Mouse (Mus musculus) cerebellum, adult 8-10 months (tissue): ENCODE data around the gene Eapp.
A peak's percentile ranks its signal among the peaks of the same experiment; 100 is the strongest.
"Not testable (repeated sequence)": the region's sequence is repeated elsewhere in the genome, so short reads cannot be mapped to it uniquely, and the experiment has no call there.

Experiments
- DNase-seq: peaks from one replicate; pipeline ENCODE4 v3.0.0; 2022

Gene Eapp

DNA sequence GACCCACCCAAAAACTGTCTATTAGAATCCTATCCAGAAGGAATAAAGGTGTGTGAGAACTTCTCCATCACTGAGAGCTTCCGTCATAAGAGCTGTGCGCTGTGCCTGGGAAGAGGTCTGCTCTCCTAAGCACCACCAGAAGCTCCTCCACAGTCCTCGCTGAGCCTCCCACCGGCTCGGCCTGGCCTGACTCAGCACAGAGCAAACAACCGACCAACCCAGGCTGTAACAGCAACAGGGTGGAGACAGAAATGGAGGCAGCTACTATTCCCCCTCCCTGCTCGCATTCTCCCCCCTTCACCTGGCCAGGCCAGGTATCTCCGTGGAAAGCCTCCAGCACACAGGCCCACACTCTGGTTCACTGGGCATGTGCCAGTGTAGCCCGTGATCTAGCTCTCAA, 19.0 kb downstream of the Eapp start:
- no peak for DNase-seq

DNA sequence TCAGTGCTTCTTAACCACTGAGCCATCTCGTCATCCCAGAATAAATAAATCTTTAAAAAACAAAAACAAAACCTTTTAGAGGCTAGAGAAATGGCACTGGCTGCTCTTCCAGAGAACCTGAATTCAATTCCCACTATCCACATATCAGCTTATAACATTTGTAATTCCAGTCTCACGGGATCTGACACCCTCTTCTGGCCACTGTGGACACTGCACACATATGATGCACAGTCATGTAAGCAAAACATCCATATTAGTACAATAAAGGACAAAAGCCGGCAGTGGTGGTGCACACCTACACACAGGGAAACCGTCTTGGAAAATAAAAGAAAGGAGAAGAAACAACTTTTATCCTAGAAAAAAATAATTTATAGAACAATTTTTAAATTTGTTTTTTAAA, 20.3 kb downstream of the Eapp start:
- no peak for DNase-seq

DNA sequence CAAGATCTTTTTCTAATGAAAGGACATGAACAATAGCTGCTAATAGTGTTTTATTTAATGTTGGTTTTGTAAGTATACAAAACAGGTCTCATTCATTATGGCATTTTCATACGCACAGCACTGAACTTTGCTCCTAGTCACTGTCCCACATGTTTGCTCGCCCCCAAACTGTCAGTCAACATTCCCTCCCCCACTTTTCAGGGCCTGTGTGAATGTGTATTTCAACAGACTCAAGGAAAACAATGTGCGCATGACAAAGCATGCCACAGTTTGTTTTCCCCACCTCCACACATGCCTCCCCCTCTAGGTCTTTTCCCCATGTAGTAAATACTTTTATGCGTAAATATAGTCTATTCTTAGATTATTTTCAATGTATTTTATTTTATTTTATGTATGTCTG, 24.4 kb downstream of the Eapp start:
- DNase-seq: no peak

DNA sequence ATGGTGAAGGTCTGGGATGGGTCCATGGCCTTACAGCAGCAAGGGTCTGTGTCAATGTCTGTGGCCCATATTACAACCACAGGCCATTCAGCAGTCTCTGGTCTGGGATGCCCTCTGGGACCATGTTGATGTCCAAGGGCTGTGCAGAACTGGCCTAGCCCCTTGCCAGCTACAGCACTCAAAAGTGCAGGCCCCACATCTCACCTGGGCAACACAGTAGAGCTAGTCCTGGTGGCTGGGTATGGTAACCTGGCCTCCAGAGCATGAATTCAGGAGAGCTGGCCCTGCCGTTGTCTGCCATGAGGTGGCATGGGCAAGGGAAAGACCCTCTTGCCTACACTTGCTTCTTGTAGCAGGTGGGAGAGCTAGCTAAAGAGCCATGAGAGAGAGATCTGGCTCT, 27.6 kb downstream of the Eapp start:
- no peak for DNase-seq

DNA sequence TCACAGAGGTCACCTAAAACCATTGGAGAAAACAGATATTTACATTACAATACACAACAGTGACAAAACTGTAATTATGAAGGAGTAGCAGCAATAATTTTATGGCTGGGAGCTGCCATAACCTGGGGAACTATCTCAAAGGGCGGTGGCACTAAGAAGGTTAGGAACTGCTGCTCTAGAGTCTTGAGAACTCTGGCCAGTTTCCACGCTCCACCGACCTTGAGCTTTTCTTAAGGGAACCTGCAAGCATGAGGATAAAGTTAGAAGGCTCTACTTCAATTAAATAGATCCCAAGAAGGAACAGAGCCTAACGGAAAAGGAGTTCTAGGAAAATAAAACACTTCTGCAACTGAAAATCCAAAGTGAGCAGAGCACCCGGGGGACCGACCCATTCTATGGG, 30.2 kb downstream of the Eapp start:
- no peak for DNase-seq

DNA sequence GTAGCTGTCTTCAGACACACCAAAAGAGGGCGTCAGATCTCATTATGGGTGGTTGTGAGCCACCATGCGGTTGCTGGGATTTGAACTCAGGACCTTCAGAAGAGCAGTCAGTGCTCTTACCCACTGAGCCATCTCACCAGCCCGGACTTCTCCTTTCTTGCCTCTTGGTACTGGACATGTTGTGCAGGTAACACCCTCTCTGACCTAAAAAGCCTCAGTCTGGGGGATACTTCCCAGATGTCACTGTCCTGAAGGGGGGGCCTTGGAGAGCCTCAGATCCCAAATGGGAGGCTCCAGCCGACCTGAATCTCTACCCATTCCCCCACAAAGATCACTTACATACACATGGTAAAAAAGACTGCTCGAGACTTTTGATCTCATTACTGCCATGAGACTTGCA, 34.2 kb downstream of the Eapp start:
- not testable (repeated sequence) for DNase-seq

DNA sequence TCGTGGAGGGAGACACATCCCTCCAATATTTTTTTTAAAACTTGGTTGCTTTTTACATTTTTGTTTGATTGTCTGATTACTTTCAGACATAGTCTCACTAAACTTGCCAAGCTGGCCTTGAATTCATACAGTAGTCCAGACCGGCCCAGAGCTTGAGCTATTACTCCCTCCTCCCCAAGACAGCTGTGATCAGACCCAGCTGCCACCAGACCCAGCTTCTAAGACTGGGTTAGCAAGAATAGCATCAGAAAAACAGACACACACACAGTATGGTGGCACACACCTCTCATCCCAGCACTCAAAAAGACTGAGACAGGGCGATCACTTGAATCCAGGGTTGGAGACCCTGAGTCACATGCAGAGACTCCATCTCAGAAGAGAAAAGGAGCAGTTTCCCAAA, 35.8 kb downstream of the Eapp start:
- no peak for DNase-seq

DNA sequence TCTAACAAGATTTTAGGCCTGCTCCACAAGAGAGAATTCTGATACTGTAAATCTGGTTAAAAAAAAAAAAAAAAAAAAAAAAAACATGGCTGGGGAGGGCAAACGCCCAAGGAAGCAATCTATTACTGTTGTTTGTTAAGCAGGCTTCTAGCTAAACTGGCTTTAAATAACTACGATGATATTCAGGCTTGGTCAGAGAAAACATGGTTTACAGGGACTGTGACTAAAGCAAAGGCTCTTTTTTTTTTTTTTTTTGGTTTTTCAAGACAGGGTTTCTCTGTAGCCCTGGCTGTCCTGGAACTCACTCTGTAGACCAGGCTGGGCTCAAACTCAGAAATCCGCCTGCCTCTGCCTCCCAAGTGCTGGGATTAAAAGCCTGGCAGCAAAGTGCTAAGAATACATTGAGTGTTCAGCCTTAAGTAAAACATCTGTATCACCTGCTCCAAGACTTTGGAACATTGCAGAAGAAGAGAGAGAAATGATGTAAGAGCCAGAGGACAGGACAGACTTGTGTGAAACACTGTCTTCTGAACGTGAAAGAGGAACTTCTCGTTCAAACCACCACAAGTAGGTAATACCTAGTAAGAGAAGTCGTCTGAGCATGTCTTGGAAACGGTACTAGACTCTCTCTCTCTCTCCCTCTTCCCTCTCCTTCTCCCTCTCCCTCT, 37.1 kb downstream of the Eapp start:
- no peak for DNase-seq

DNA sequence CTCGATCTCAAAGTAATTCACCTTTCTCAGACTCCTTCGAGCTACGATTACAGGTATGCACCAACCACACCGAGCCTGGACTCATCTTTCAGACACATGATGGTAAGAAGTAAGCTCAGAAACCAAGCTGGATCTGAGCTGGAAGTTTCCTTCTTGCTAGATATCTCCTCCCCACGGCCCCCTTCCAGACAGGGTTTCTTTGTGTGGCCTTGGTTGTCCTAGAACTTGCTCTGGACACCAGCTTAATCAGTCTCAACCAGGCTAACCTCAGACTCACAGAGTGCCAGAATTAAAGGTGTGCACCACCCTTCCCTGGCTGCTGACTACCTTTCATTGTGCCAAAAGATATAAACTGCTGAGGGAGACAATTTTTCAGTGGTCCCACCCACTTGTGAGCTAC, 37.7 kb downstream of the Eapp start:
- DNase-seq: no peak

DNA sequence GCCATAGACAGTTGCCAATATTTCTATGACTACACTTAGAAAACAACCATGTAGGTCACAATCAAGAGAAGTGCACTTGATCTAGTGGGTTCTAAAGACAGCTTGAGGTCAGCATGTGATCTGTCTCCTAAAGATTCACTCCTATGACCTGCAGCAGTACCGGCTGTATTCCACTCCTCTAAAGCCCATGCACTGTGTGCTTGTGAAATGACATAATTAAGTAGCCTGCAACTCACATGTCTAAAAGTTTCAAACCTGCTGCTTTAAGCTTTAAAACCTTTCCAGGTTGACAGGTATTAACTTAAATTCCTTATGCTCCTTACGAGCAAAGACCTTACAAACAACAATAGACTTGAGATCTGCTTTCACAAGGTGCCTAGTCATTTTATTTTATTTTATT, 38.5 kb downstream of the Eapp start:
- no peak for DNase-seq

DNA sequence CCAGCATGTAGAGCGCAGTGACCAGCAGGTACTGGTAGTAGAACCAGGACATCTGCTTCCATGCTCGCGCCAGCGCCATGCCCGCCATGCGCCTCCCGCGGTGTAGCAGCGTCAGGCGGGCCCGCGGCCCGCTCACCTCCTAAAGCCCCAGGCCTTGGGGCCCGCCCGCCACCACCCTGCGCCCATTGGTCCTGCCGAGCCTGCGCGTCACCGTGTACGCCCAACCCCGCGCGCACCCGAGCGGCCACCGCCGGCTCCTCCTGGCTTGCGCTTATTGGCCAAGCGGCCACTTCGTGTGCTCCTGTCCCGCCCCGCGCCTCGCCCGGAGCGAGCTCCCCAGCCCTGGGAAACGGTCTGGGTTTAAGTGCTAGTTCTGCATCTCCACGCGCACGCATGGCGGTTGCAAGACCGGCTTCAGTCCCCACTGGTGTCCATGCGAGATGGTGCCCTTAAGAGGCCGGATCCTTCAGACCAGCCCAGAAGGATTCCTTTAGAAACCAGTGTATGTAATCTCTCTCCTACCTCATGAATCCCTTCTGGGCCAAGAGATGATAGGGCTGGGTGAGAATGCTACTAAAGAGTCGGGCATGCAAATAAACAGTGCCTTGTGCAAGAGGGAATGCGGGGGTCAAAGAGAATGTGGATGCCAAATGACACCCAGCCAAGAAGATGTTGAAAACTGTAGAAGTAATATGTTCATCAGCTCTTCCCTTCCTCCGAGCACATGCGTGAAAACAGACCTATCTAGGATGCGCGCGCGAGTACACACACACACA, 39.1 kb downstream of the Eapp start, which contains the start of gene Sptssa:
Sptssa (minus strand) TSS at position 178 of the 776 bp plus-strand sequence.
- DNase-seq: peak; percentile 95

DNA sequence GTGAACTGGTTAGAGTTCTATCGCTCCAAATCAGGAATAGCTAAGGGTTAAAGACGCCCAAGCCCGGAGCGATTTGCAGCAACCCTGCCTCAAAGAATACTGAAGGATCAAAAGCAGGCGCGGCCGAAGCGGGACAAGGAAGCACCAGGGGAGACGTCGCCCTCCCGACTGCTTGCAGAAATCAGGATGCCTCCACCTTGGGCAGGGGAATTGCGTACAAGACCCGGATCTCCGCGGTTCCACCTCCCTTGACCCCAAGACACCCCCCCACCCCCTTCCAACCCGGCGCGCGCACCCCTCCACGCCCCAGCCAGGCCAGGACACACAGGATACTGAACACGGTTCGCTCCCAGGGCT, 39.7 kb downstream of the Eapp start:
- no peak for DNase-seq

DNA sequence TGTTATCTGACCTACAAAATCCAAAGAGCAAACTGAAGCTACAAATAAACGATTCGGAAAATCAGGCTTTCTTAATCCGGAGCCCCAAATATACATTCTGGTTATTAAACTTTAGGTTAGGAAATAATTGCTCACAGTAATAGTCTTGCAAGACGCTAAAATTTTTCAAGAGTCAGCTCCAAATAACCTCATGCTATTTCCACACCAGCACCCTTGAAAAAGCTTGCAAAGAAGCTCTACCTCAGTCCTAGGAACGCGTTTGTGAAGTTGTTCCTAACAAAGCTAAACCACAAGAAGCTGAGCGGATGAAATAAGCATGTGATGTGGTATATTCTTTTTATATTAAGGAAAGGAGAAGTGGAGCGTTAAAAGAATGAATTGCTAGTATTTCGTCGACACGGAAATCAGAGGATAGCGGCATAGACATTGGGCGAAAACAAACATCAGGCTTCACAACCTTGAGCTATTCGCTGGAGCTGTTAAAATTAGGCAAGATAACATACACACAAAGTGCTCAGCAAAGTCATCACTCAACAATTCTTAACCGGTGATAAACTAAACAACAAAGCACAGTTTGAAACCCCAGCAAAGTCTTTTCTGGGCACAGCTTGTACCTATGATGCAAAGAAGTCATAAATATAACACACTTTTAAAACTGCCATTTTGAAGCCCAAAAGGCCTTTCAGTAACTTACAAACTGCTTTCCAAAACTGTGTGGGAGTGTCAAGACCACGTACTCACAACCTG, 40.2 kb downstream of the Eapp start:
- DNase-seq: peak; percentile 13

DNA sequence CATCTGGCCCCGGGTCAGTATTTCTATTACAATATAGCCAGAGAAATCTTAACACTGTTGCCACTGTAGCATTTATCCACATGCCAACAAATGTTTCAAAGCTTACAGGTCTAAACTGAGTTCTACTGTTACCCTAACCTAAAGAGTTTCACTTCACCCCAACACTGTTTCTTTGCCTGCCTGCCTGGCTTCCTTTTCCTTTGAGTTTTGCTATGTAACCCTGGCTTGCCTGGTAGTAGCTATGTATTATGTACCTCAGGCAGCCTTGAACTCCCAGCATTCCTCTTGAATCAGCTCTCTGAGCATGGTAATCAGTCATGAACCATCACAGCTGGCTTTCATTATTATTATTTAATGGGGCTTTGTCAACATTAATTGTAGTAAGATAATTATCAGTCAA, 41.0 kb downstream of the Eapp start:
- DNase-seq: peak; percentile 17

DNA sequence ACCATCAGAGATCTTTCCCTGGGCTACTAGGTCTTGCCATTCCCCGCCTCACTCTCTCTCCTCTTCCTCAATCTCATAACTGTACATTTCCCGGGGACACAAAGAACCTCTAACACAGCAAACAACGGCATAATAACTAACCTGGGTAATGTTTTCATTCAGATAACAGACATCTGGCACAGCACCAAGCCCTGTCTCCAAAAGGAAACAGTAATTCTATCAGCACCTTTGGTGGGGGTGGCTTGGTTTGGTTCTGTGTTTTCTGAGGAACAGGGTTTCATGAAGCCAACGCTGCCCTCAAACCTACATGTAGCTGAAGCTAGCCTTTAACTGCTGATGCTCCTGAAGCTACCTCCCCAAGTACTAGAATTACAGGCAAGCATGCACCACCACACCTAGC, 41.6 kb downstream of the Eapp start:
- DNase-seq: peak; percentile 22

DNA sequence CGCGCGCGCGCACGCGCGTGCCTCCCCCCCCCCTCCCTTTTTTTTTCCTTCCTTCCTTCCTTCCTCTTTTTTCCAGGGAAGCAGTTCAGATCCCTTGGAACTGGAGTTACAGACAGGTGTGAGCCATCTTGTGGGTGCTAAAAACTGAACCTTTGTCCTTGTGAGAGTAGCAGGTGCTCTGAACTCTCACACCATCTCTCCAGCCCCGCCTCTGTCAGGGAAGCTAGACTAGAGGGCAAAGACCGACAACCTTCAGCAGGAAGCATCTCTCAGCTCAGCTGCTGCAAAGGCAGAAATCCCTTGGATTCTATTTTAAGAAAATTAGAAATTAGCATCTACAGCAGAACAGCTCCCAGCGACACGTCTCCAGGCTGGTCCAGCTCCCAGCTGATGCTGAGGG, 43.4 kb downstream of the Eapp start:
- no peak for DNase-seq

DNA sequence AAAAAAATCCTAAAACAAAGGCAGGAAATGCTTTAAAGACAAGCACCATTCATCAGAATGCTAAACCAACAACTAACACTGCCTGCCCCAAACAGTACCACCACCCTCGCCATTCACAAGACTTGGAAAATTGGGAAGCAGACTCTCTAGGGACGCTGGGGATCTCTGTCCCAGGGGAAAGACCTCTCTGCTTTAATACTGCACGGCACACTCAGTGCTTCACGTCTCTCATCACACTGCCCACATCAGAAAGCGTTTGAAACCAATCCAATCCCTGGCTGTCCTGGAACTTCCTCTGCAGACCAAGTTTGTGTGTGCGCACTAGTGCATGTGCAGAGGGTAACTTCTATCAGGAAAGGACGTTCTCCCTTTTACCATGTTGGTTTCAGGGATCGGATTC, 43.9 kb downstream of the Eapp start:
- no peak for DNase-seq

DNA sequence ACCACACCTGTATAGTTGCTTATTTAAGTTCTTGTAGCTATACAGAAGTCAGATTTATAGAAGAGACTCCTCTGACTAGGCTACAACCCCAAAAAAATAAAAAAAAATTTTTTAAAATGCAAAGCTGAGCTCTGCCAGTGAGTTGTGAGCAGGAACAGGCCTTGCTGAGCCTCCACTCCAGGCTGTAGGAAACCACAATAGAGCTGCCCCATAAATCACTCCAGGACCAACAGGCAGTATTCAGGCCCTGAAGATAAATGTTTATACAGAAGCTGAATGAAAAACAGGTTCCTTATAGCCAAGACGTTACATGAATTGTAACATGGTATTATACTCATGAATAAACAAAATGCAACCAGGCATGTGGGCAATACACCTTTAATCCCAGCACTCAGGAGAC, 44.5 kb downstream of the Eapp start:
- no peak for DNase-seq

DNA sequence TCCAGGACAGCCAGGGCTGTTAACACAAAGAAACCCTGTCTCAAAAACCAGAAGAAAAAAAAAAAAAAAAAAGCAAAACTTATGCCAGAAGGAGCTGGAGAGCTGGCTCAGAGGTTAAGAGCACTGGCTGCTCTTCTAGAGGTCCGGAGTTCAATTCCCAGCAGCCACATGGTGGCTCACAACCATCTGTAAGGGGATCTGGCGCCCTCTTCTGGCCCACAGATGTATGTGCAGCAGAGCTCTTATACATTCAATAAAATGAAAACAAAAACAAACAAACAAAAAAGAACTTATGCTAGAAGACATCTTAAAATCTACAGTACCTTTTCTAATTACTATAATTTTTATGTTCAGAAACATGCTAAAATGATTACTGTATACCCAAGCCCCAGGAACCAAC, 50.8 kb downstream of the Eapp start:
- no peak for DNase-seq

DNA sequence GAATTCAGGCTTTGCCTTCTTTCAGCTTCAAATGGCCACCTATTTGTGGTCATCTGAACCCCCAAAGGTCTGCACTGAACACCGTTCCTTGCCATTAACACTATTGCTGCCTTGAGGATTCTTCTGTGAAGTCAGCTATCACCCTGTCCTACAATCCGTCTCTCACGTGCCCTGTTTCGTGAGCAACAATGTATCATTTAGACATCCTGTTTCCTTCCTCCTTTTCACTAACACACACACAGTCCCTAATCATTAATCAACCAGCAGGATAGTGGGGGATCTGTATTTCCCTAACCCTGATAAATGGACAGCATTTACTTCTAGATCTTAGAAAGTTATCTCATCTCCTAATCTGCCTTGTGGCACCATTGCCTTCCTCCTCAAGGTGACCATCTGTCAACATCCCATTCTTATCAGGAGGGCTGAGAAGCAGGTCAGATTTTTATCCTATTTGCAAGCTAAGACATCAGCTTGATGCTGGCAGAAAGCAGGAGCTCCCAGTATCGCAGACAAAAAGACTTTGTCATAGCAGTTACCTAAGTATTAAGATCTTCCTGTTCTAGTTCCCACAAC, 52.3 kb downstream of the Eapp start:
- no peak for DNase-seq

DNA sequence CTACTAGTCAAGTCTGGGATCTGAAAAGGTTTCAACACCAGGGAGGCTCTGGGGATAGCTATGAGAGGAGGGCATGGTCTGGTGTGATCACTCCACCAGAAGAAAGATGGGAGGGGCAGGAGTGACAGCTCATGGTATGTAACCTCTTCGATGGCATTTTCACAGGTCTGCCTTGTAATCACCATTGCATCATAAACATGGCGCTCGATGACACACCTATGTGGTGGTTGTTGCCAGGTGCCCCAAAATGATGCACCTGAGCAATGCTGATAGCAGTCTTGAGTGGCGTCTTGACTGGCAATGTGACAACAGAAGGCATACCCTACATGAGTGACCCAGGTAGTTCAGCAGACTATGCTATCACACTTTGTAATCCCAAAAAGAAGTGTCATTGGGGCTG, 54.3 kb downstream of the Eapp start:
- no peak for DNase-seq

DNA sequence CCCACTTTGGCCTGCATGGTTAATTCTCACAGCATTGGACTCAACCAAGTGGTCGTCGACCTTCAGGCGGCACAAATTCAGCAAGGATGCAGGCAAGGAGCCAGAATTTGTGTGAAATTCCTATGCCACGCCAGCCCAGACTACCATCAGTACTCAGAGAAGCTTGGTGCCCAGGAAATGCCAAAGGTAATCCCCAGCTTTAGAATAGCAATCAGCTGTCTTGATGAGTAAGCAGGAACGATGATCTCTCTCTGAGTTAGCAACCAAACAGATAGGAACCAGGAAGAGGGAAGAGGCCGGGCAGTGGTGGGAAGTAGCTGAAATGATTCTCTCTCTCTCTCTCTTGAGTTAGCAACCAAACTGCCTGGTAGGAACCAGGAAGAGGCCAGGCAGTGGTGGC, 55.4 kb downstream of the Eapp start:
- DNase-seq: no peak

DNA sequence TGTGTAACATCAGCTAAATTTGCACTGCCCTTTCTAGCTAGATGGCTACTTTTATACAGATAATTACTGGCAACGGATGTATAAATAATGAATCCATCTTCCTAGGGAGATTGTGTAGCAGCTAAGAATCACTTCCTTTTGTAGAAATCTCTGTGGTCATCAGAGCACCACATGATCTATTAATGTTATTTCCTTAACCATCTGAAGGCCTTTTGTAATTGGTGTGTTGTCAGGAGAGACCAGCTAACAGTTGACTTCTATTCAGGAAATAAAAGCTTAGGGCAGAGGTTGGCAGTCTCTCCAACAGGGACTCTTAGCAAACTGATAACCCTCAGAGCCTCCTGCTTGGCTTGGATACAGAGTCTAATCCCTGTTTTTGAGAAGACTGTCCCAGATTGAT, 58.7 kb downstream of the Eapp start:
- no peak for DNase-seq

DNA sequence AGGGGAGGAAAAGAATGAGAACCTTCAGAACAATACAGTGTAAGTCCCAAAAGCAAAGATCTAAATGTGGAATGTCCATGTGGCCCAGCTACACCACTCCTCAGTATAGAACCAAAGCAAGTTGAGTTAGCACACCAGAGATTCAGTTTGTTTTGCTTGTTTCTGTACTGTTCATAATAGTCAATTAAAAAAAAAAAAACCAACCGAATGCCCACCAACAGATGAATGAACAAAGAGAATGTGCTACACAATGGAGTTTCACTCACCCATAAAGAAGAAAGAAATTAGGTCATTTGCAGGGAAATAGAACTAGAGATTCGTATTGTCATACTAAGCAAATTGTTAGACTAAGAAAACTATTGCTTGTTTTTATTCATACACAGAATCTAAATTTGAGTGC, 63.6 kb downstream of the Eapp start:
- DNase-seq: no peak
